Mouse (Mus musculus): Measurements from ENCODE around the gene Ppm1m. TPM values are rescaled to one million over a fixed set of nuclear protein-coding genes. Genes with fewer than 3 reads are reported as not detected.

Ppm1m gene
- polyA plus RNA-seq, 1 experiment, result 20.4 TPM

DNA sequence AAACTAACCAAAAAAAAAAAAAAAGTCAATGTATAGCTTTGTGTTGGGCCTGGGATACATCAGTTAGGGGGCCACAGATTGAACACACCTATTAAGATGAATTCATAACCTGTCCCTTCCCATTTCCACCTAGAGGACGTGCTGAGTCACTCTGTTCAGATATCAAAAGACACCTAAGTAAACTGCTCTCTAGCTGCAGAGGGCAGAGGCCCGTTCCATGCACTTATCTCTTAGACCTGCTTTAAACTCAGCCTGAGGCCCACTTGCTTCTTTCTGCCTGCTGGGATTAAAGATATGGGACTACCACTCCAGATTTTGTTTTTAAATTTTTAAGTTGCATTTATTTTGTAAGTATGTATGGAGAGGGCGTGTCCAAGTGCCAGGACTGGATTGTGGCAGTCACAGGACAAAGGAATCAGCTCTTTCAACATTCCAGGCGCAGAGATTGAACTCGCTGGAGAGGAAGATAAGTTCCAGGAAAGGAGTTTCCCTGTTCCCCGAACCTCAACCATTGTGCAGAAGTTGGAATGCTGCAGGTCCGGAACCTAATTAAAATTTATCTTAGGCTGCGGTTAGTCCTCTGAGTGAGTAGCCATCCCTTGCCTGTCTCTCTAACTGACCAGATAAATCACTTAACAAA, 28.4 kb upstream of the Ppm1m start:
- no peak for TF ChIP-seq GATA1 (IDR thresholded peaks at IDR 0.05; ENCODE audit: low read length)

DNA sequence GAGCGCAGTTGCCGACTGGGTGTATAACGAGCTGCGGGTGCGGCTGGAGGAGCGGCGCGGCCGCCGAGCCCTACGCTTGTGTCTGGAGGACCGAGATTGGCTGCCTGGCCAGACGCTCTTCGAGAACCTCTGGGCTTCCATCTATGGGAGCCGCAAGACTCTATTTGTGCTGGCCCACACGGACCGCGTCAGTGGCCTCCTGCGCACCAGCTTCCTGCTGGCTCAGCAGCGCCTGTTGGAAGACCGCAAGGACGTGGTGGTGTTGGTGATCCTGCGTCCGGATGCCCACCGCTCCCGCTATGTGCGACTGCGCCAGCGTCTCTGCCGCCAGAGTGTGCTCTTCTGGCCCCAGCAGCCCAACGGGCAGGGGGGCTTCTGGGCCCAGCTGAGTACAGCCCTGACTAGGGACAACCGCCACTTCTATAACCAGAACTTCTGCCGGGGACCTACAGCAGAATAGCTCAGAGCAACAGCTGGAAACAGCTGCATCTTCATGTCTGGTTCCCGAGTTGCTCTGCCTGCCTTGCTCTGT, 26.7 kb upstream of the Ppm1m start:
- TF ChIP-seq GATA1 (IDR thresholded peaks at IDR 0.05; ENCODE audit: low read length), result no peak

GRCm38 (mm10) chr9:106225469-106226150, 26.1 kb upstream of the Ppm1m start:
- no peak for TF ChIP-seq GATA1 (IDR thresholded peaks at IDR 0.05; ENCODE audit: low read length)

- no peak for TF ChIP-seq GATA1 (IDR thresholded peaks at IDR 0.05; ENCODE audit: low read length)
These were observed 23.4 kb upstream of the Ppm1m start for GRCm38 (mm10) chr9:106222994-106223393.

DNA sequence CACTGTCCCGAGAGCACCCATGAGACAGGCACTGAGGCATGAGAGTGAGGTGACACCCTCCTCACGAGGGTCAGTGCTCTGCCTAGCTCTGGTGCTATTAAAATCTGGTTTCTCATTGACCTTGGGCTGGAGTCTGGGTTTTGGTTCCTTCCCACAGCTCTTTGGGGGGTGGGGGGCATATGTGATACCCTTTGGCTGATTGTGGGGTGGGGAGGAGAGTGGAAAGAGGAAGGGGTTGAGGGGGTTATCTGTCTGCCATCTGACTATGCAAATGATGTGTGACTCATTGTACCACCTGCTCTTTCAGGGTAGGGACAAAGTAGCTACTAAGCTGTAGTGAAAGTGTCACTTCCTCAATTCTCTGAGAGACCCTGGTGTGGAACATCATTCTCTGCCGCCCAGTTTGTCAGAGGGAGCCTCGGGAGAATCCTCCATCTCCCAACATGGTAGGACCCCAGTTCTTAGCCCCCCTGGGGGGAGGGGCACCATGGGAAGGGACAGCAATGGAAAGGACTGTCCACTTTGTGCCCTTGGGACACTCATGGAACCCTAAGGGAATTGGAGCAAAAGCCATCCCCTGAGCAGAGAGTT, 22.8 kb upstream of the Ppm1m start, which contains the start of gene Tlr9:
Tlr9 (plus strand) TSS at position 338 of the 591 bp plus-strand sequence.
- no peak for TF ChIP-seq GATA1 (IDR thresholded peaks at IDR 0.05; ENCODE audit: low read length)

- no peak for TF ChIP-seq GATA1 (IDR thresholded peaks at IDR 0.05; ENCODE audit: low read length)
These were observed 21.5 kb upstream of the Ppm1m start for GRCm38 (mm10) chr9:106220894-106221523.

GRCm38 (mm10) chr9:106216971-106217370, 17.4 kb upstream of the Ppm1m start:
- TF ChIP-seq GATA1 (IDR thresholded peaks at IDR 0.05; ENCODE audit: low read length), result no peak

DNA sequence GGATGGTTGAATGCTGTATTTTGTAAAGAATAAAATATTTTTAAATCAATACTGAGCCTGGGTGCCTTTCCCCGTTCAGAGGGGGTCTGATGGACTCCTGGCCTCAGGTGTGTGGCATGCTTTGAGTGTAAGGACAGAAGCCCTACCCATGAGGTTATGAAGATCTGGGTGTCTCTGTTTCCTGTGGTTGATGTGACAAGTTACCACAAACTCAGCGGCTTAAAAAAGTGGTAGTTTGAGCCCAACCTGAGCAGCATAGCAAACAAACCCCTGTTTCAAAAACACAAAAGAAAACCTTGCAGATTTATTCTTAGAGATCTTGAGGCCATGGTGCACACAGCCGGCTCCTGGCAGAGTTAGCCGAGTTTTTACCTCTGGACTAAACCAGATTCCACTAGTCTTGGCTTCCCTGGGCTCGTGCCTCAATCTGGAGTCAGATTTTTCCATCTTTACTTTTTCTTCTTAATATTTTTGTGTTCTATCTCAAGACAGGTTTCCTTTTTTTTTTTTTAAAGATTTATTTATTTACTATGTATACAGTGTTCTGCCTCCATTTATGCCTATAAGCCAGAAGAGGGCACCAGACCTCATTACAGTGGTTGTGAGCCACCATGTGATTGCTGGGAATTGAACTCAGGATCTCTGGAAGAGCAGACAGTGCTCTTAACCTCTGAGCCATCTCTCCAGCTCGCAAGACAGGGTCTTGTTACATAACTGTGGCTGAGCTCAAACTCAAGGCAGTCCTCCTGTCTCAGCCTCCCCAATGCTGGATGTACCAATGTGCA, 16.0 kb upstream of the Ppm1m start:
- TF ChIP-seq GATA1 (IDR thresholded peaks at IDR 0.05; ENCODE audit: low read length), result no peak

DNA sequence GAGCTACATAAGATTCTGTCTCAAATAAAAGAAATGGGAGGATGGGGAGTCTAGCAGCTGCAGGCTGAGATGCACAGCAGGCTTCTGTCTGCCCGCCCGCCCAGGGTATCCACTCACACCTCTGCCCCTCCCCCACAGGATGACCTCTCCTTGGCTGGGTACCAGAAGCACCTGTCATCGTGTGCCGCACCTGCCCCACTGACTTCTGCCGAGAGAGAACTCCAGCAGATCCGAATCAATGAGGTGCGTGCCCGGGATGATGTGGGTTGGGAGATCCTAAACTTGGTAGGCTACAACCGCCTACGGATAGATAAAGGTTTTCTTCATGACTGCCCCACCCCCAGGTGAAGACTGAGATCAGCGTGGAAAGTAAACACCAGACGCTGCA, 13.0 kb upstream of the Ppm1m start:
- no peak for TF ChIP-seq GATA1 (IDR thresholded peaks at IDR 0.05; ENCODE audit: low read length)

- TF ChIP-seq GATA1 (IDR thresholded peaks at IDR 0.05; ENCODE audit: low read length), result no peak
These were observed 12.4 kb upstream of the Ppm1m start for GRCm38 (mm10) chr9:106211680-106212593.

GRCm38 (mm10) chr9:106210853-106211609, 11.5 kb upstream of the Ppm1m start:
- TF ChIP-seq GATA1 (IDR thresholded peaks at IDR 0.05; ENCODE audit: low read length), result no peak

- no peak for TF ChIP-seq GATA1 (IDR thresholded peaks at IDR 0.05; ENCODE audit: low read length)
These were observed 10.4 kb upstream of the Ppm1m start for GRCm38 (mm10) chr9:106209954-106210353.

DNA sequence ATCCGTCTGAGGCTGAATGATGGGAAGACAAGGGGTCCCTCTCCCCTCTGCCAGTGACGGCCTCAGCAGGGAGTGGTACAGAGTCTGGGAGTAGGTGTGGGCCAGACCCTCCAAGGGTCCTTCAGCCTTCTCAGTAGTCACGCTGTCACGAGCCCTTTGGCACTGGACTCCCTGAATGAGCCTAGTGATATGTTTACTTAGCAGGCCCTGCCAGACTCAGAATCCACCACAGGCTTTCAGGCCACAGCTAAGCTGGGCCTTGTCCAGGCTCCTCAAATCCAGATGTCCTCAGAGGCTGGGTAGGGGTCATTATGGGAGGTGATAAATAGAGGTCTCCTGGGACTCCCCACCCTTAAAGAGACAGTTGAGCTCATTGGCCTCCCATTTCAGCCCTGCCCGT, 8.6 kb upstream of the Ppm1m start:
- no peak for TF ChIP-seq GATA1 (IDR thresholded peaks at IDR 0.05; ENCODE audit: low read length)
